Mouse (Mus musculus) bone marrow macrophage, adult 2 months (primary cell): ENCODE data around the gene Trim2. TPM values are rescaled to one million over a fixed set of nuclear protein-coding genes. Genes with fewer than 3 reads are reported as not detected.

ENCODE experiments used
- H3K27ac ChIP-seq: 2 replicates; pipeline ENCODE4 v1.5.1; 2012; ENCODE audit warnings: low read depth, low read length; ENCODE audit not compliant: insufficient read depth
- H3K4me1 ChIP-seq: 2 replicates; pipeline ENCODE4 v1.6.1; 2012; ENCODE audit warnings: low read length; ENCODE audit not compliant: control insufficient read depth, insufficient read depth
- H3K4me3 ChIP-seq: 2 replicates; pipeline ENCODE4 v1.5.1; 2012; ENCODE audit warnings: mild to moderate bottlenecking, low read length, moderate library complexity; ENCODE audit not compliant: insufficient read depth
- CTCF ChIP-seq: IDR thresholded peaks from 2 replicates; pipeline ENCODE4 v1.5.1; 2012; ENCODE audit warnings: low read depth, mild to moderate bottlenecking, low read length, moderate library complexity
- POLR2A ChIP-seq: IDR thresholded peaks from 2 replicates; pipeline ENCODE4 v1.6.1; 2012; ENCODE audit warnings: mild to moderate bottlenecking, low read depth, low read length, borderline replicate concordance
- polyA plus RNA-seq: library from polyadenylated mRNA; stranded (reverse); fragments of >200 nt; gene quantifications from 2 replicates; pipeline ENCODE4 v1.2.4, GENCODE M21; 2012; ENCODE audit not compliant: missing spikeins, insufficient read depth, insufficient read length

The Trim2 gene
- polyA plus RNA-seq, 1 experiment = 2.0 TPM

- TF ChIP-seq CTCF (no peak), POLR2A (no peak)
- Histone ChIP-seq H3K4me3 (no peak overlapping the region), H3K4me1 (peaks cover 5% of the 10 kb centered on the region), H3K27ac (no peak overlapping the region)
Measured at GRCm38 (mm10) chr3:84343101-84343500, 36.4 kb upstream of the Trim2 start.

GRCm38 (mm10) chr3:84341811-84342210 lies 35.1 kb upstream of the Trim2 start:
- TF ChIP-seq CTCF = no peak
- H3K27ac ChIP-seq = no peak overlapping the region
- peaks cover 7% of the 10 kb centered on the region for H3K4me1 ChIP-seq
- H3K4me3 ChIP-seq = no peak overlapping the region

DNA sequence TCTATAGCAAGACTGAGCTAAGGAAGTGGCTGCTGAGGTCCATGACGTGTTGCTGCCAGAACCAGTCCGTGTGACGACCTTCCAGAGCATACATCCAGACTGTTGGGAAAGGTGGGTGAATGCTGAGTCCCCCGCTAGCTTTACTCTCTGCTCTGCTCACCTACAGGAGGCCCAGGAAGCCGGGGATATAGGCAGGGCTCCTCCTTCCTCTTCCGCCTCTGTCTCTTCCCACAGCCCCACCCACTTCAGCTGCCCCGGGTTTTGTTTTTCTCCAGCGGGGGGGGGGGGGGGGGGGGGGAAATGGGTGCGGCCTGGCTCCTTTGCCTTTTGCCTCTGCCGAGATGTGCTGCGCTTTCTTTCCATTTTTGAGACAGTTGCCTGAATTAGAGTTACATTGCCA lies 30.9 kb upstream of the Trim2 start:
- TF ChIP-seq CTCF = no peak
- TF ChIP-seq POLR2A = no peak
- H3K27ac ChIP-seq = no peak overlapping the region
- no peak overlapping the region for H3K4me3 ChIP-seq
- H3K4me1 ChIP-seq = peaks cover 7% of the 10 kb centered on the region

DNA sequence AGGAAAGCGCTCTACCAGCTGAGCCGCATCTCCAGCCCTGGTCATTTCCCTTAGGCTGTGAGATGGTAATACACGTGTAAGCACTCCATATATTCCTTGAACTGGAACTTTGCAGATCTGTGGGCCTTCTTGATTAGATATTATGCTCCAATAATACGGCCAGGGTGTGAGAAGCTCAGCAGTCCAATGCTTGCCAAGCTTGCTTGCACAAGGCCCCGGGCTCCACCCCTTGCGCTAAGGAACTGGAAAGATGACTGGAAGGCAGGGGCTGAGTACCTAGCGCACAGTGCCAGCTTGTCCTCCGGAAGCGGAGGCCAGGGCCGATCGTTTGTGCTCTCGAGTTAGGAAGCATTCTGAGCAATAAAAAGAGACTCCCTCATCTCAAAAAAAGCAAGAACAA lies 29.7 kb upstream of the Trim2 start:
- Histone ChIP-seq H3K4me3 (no peak overlapping the region), H3K4me1 (peaks cover 7% of the 10 kb centered on the region), H3K27ac (no peak overlapping the region)
- TF ChIP-seq POLR2A = no peak
- no peak for TF ChIP-seq CTCF

- Histone ChIP-seq H3K4me3 (no peak overlapping the region), H3K27ac (no peak overlapping the region), H3K4me1 (peaks cover 7% of the 10 kb centered on the region)
- no peak for TF ChIP-seq POLR2A
- TF ChIP-seq CTCF = no peak
Measured at GRCm38 (mm10) chr3:84335421-84336073, 28.9 kb upstream of the Trim2 start.

GRCm38 (mm10) chr3:84334771-84335420 lies 28.2 kb upstream of the Trim2 start:
- no peak overlapping the region for H3K4me3 ChIP-seq
- no peak for TF ChIP-seq POLR2A
- no peak for TF ChIP-seq CTCF
- peaks cover 7% of the 10 kb centered on the region for H3K4me1 ChIP-seq
- no peak overlapping the region for H3K27ac ChIP-seq

DNA sequence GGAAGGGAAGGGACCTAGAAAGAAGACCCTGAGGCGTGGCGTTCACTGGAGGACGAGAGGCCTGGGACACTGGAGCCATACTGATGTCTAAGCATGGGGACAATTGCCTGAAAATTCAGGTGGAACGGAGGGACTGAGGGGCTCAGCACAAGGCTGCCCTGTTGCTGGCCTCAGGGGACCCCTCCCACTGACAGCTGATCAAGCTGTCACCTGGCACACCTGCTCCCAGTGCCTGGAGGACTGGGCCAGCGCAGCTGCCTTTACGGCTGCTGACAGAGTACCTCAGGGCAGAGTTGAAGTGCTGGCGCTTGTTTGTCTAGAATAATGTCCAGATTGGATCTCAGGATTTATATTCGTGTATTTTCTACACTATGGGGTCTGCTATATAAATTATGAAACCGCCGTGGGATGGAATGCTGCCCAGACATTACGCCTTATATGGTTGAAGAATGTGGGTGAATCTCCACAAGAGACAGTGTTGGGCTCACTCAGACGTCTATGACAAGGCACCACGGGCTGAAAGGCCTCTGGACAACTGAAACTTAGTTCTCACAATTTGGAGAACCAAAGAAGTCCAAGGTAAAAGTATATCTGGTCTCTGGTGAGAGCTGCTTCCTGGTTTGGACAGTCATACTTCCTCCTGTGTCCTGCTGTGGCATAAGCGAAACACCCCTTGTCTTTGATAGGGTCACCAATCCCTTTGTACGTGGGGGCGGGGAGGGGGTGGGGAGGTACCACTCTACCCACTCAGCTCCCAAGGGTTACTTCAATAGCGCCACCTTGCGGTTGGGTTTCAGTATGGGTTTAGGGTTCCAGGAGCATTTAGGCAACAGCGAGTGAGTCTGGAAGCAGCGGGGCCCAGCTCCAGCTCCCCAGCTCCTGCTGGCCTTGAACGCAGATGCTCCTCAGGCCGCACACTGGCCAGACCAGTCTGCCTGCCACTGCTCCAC lies 27.0 kb upstream of the Trim2 start:
- H3K4me3 ChIP-seq = no peak overlapping the region
- peaks cover 7% of the 10 kb centered on the region for H3K4me1 ChIP-seq
- TF ChIP-seq POLR2A (no peak), CTCF (peak; percentile 80)
- H3K27ac ChIP-seq = no peak overlapping the region

GRCm38 (mm10) chr3:84330210-84330609 lies 23.5 kb upstream of the Trim2 start:
- Histone ChIP-seq H3K4me3 (no peak overlapping the region), H3K4me1 (peaks cover 4% of the 10 kb centered on the region; the same call in 1 of the 2 replicates), H3K27ac (no peak overlapping the region)
- TF ChIP-seq POLR2A = no peak
- no peak for TF ChIP-seq CTCF

DNA sequence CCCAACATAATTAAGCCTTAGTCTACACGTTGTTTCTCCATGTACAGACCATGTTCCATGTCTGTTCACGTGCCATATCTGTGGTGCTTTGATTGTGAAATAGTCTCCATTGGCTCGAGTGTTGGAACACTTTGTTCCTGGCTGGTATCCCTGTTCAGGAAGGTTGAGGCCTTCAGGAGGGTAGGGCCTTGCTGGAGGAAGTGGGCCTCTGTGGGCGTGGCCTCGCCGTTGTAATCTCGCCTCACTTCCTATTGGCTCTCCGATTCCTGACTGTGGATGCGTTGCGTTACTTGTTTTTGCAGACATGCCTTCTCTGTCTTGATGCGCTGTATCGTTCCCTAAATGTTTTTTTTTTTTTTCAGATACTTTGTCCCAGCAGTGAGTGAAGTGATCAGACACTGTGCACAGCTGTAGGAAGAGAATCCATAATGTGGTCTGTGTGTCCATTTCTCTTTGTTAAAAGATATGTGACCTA lies 18.3 kb upstream of the Trim2 start:
- TF ChIP-seq CTCF = no peak
- no peak for TF ChIP-seq POLR2A
- no peak overlapping the region for H3K27ac ChIP-seq
- no peaks in the 10 kb centered on the region for H3K4me1 ChIP-seq
- no peak overlapping the region for H3K4me3 ChIP-seq
